Mouse (Mus musculus) intestine, postnatal 0 days (tissue): Measurements from ENCODE around the gene Pzp. TPM values are rescaled to one million over a fixed set of nuclear protein-coding genes. Genes with fewer than 3 reads are reported as not detected.

Experiments
- ATAC-seq: fragments of 200-750 bp; cut with Nextera tagmentation; 2 replicates; pipeline ENCODE4 v1.8.0; 2017; ENCODE audit warnings: mild to moderate bottlenecking, moderate TSS enrichment, moderate library complexity
- H3K27ac ChIP-seq: fragments of 300-500 bp; sonication (generic); 2 replicates; pipeline ENCODE4 v1.5.1; 2014; ENCODE audit warnings: mild to moderate bottlenecking, low read depth, low read length, moderate library complexity
- H3K27me3 ChIP-seq: fragments of 300-500 bp; sonication (generic); replicated peaks from 2 replicates; pipeline ENCODE4 v1.6.1; 2014; ENCODE audit warnings: low read length, mixed read lengths; ENCODE audit not compliant: control insufficient read depth, insufficient read depth
- H3K36me3 ChIP-seq: fragments of 300-500 bp; sonication (generic); 2 replicates; pipeline ENCODE4 v1.6.1; 2014; ENCODE audit warnings: mild to moderate bottlenecking, moderate library complexity; ENCODE audit not compliant: control insufficient read depth, insufficient read depth
- H3K4me1 ChIP-seq: fragments of 300-500 bp; sonication (generic); replicated peaks from 2 replicates; pipeline ENCODE4 v1.6.1; 2014; ENCODE audit warnings: antibody characterized with exemption, low read length, mixed read lengths; ENCODE audit not compliant: control insufficient read depth, insufficient read depth
- H3K4me2 ChIP-seq: fragments of 300-500 bp; sonication (generic); replicated peaks from 2 replicates; pipeline ENCODE4 v1.6.1; 2014; ENCODE audit warnings: low read depth, mild to moderate bottlenecking, moderate library complexity
- H3K4me3 ChIP-seq: fragments of 300-500 bp; sonication (generic); 2 replicates; pipeline ENCODE4 v1.5.1; 2014; ENCODE audit warnings: low read depth, low read length
- H3K9ac ChIP-seq: fragments of 300-500 bp; sonication (generic); 2 replicates; pipeline ENCODE4 v1.6.1; 2014; ENCODE audit warnings: mild to moderate bottlenecking, low read depth, low read length
- H3K9me3 ChIP-seq: fragments of 300-500 bp; sonication (generic); 2 replicates; pipeline ENCODE4 v1.6.1; 2016; ENCODE audit warnings: mixed run types; ENCODE audit not compliant: control insufficient read depth
- CTCF ChIP-seq: sonication (generic); IDR thresholded peaks from 2 replicates; pipeline ENCODE4 v1.5.1; 2016; ENCODE audit warnings: low read depth, mild to moderate bottlenecking, control low read depth, antibody characterized with exemption, moderate library complexity
- WGBS: fragments of 180-500 bp; shearing (Covaris S2); extraction: QIAGEN DNeasy Blood & Tissue Kit; methylation state at CpG from one replicate; pipeline ENCODE4 v1.1.7; 2014; 5-methylcytosine and 5-hydroxymethylcytosine counted together
- polyA plus RNA-seq: library from polyadenylated mRNA; unstranded; fragments of >200 nt; fragmentation: Nextera tagmentation; extraction: Ambion mirVana; gene quantifications from 2 replicates; pipeline ENCODE4 v1.2.1, GENCODE M21; 2015

The Pzp gene
- polyA plus RNA-seq, 1 experiment from 2014 or later: 0.39 TPM

- Histone ChIP-seq H3K27ac (peak within 1 kb of the TSS; percentile 91), H3K9ac (peak within 1 kb of the TSS; percentile 87), H3K27me3 (no peaks in the 10 kb centered on the region), H3K4me3 (peak within 1 kb of the TSS; percentile 97), H3K36me3 (peaks cover 26% of the 10 kb centered on the region), H3K4me1 (no peaks in the 10 kb centered on the region; the same call in 1 of the 2 replicates), H3K9me3 (no peaks in the 10 kb centered on the region), H3K4me2 (peak within 1 kb of the TSS; percentile 83)
- peak; percentile 94 for ATAC-seq
- WGBS: under 1% methylated on average over 58 of the region's 67 CpGs
- peak; percentile 50 for TF ChIP-seq CTCF
These were observed 88.1 kb downstream of the Pzp start, which contains the start of gene Fkbp4 for GRCm38 (mm10) chr6:128438317-128438870. TSS of gene Fkbp4 (minus strand) at chr6:128438677.

GRCm38 (mm10) chr6:128437731-128438316, 88.7 kb downstream of the Pzp start:
- Histone ChIP-seq H3K27ac (peak overlapping the region; percentile 91), H3K4me3 (peak overlapping the region; percentile 97), H3K9ac (peak overlapping the region; percentile 87), H3K9me3 (no peaks in the 10 kb centered on the region), H3K4me1 (no peaks in the 10 kb centered on the region; the same call in 1 of the 2 replicates), H3K27me3 (no peaks in the 10 kb centered on the region), H3K36me3 (peaks cover 31% of the 10 kb centered on the region), H3K4me2 (peak overlapping the region; percentile 83)
- ATAC-seq: peak; percentile 86
- TF ChIP-seq CTCF: no peak
- WGBS: under 1% methylated on average over 50 of the region's 52 CpGs

GRCm38 (mm10) chr6:128437288-128437687, 89.2 kb downstream of the Pzp start:
- ATAC-seq: no peak
- Histone ChIP-seq H3K27ac (peak overlapping the region; percentile 91), H3K36me3 (peaks cover 37% of the 10 kb centered on the region), H3K4me3 (peak overlapping the region; percentile 97), H3K9me3 (no peaks in the 10 kb centered on the region), H3K4me2 (peak overlapping the region; percentile 83), H3K4me1 (no peaks in the 10 kb centered on the region; the same call in 1 of the 2 replicates), H3K27me3 (no peaks in the 10 kb centered on the region), H3K9ac (peak overlapping the region; percentile 87)
- TF ChIP-seq CTCF: no peak
- 4% methylated on average over 10 of the region's 10 CpGs for WGBS

GRCm38 (mm10) chr6:128436356-128437005, 90.0 kb downstream of the Pzp start:
- 71% methylated on average over 8 of the region's 8 CpGs for WGBS
- H3K36me3 ChIP-seq: peaks cover 45% of the 10 kb centered on the region
- no peak overlapping the region for H3K9ac ChIP-seq
- no peak for ATAC-seq
- no peaks in the 10 kb centered on the region for H3K9me3 ChIP-seq
- H3K4me1 ChIP-seq: no peaks in the 10 kb centered on the region; the same call in 1 of the 2 replicates
- no peak overlapping the region for H3K4me3 ChIP-seq
- no peaks in the 10 kb centered on the region for H3K27me3 ChIP-seq
- no peak overlapping the region for H3K27ac ChIP-seq
- TF ChIP-seq CTCF: no peak
- H3K4me2 ChIP-seq: peak overlapping the region; percentile 83

GRCm38 (mm10) chr6:128435474-128435873, 91.0 kb downstream of the Pzp start:
- TF ChIP-seq CTCF: no peak
- Histone ChIP-seq H3K4me1 (no peaks in the 10 kb centered on the region; the same call in 1 of the 2 replicates), H3K9ac (no peak overlapping the region), H3K9me3 (no peaks in the 10 kb centered on the region), H3K27me3 (no peaks in the 10 kb centered on the region), H3K4me2 (no peak overlapping the region), H3K36me3 (peaks cover 53% of the 10 kb centered on the region), H3K4me3 (no peak overlapping the region), H3K27ac (no peak overlapping the region)
- ATAC-seq: no peak
- 57% methylated on average over 5 of the region's 5 CpGs for WGBS

Other genes starting within 250 kb of the Pzp start
- 1.4 and 1.5 TPM in 2 replicates for gene Tead4, start 225.9 kb downstream of the Pzp start, polyA plus RNA-seq
- gene Tulp3, start 170.9 kb downstream of the Pzp start, polyA plus RNA-seq: 3.0 and 4.4 TPM in 2 replicates
- 39.1 and 39.5 TPM in 2 replicates for gene Rhno1, start 163.8 kb downstream of the Pzp start, polyA plus RNA-seq
- 4.7 and 5.7 TPM in 2 replicates for gene Foxm1, start 163.8 kb downstream of the Pzp start, polyA plus RNA-seq
- gene Tex52, start 151.3 kb downstream of the Pzp start, polyA plus RNA-seq: not detected in 2 replicates
- not detected in 2 replicates for gene Gm44596, start 151.2 kb downstream of the Pzp start, polyA plus RNA-seq
- 2.3 and 3.4 TPM in 2 replicates for gene Nrip2, start 127.4 kb downstream of the Pzp start, polyA plus RNA-seq
- gene Itfg2, start 101.8 kb downstream of the Pzp start, polyA plus RNA-seq: 9.4 and 11.9 TPM in 2 replicates
- gene Fkbp4, start 88.0 kb downstream of the Pzp start, polyA plus RNA-seq: 113 and 116 TPM in 2 replicates
- 1.0 and 2.0 TPM in 2 replicates for gene A2ml1, start 54.9 kb upstream of the Pzp start, polyA plus RNA-seq
- gene Klrb1a, start 96.8 kb upstream of the Pzp start, polyA plus RNA-seq: not detected in 2 replicates
- 169 and 175 TPM in 2 replicates for gene Clec2h, start 135.7 kb upstream of the Pzp start, polyA plus RNA-seq
- 0.13 and 0.29 TPM in 2 replicates for gene Klrb1, start 196.3 kb upstream of the Pzp start, polyA plus RNA-seq